Mouse (Mus musculus) CH12.LX (cell line): Measurements from ENCODE around the gene Paf1.

Experiments used
- CHD1 ChIP-seq: IDR thresholded peaks from 2 replicates; pipeline ENCODE4 v1.6.1; 2012; ENCODE audit warnings: low read depth, low read length, improper control_type of control experiment, inconsistent platforms
- CTCF ChIP-seq, 2 experiments: IDR thresholded peaks in 1 of 2; conservative IDR thresholded peaks in 1 of 2; 2 replicates each; pipeline ENCODE4 v1.5.1; 2011 to 2012; ENCODE audit warnings: low read depth in 2 of 2, low read length in 2 of 2, improper control_type of control experiment in 1 of 2, inconsistent platforms in 1 of 2, mild to moderate bottlenecking in 1 of 2, moderate library complexity in 1 of 2
- E2F4 ChIP-seq: IDR thresholded peaks from 2 replicates; pipeline ENCODE4 v1.6.1; 2011; ENCODE audit warnings: low read depth, low read length, improper control_type of control experiment; ENCODE audit not compliant: insufficient replicate concordance
- EP300 ChIP-seq: IDR thresholded peaks from 2 replicates; pipeline ENCODE4 v1.6.1; 2011; ENCODE audit warnings: low read length, improper control_type of control experiment
- ETS1 ChIP-seq: conservative IDR thresholded peaks from 2 replicates; pipeline ENCODE4 v1.6.1; 2012; ENCODE audit warnings: low read depth, mild to moderate bottlenecking, inconsistent platforms, low read length, improper control_type of control experiment, moderate library complexity
- KAT2A ChIP-seq: IDR thresholded peaks from 2 replicates; pipeline ENCODE4 v1.6.1; 2012; ENCODE audit warnings: low read length, improper control_type of control experiment, inconsistent platforms; ENCODE audit not compliant: insufficient replicate concordance
- MAFK ChIP-seq: IDR thresholded peaks from 2 replicates; pipeline ENCODE4 v1.6.1; 2011; ENCODE audit warnings: low read length, improper control_type of control experiment; ENCODE audit not compliant: insufficient replicate concordance
- MAX ChIP-seq: IDR thresholded peaks from 2 replicates; pipeline ENCODE4 v1.6.1; 2011; ENCODE audit warnings: low read length, improper control_type of control experiment
- MXI1 ChIP-seq: IDR thresholded peaks from 2 replicates; pipeline ENCODE4 v1.6.1; 2011; ENCODE audit warnings: mild to moderate bottlenecking, low read depth, low read length, improper control_type of control experiment
- PAX5 ChIP-seq: IDR thresholded peaks from 2 replicates; pipeline ENCODE4 v1.6.1; 2012; ENCODE audit warnings: low read length, inconsistent platforms, mixed read lengths
- POLR2A ChIP-seq: IDR thresholded peaks from 2 replicates; pipeline ENCODE4 v1.6.1; 2011; ENCODE audit warnings: low read depth, mild to moderate bottlenecking, improper control_type of control experiment, low read length
- TBP ChIP-seq: conservative IDR thresholded peaks from 2 replicates; pipeline ENCODE4 v1.6.1; 2011; ENCODE audit warnings: low read depth, low read length, improper control_type of control experiment
- USF1 ChIP-seq: IDR thresholded peaks from 2 replicates; pipeline ENCODE4 v1.6.1; 2014; ENCODE audit warnings: low read depth, mild to moderate bottlenecking, inconsistent platforms, low read length, improper control_type of control experiment
- USF2 ChIP-seq: conservative IDR thresholded peaks from 2 replicates; pipeline ENCODE4 v1.6.1; 2011; ENCODE audit warnings: low read depth, low read length, improper control_type of control experiment

DNA sequence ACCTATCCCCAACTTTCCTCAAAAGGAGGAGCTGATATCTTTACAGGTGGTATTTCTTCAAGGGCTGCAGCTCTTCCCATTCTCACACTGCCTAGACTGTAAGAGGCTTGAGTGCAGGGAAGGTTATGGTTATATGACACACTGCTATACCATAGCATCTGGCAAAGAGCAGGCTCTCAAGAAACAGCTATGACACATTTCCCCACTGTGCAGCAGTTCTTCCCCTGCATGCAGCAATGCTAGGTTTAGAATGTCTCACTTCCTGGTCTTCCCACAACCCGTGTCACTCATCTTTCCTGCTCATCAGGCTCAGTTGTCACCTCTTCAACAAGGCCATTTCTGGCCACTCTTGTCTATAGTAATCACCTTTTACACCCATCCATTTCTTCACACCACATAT, 37.8 kb downstream of the Paf1 start:
- TF ChIP-seq TBP: no peak
- TF ChIP-seq CTCF (conservative IDR thresholded peaks at IDR 0.05 in 1 of 2, IDR thresholded peaks at IDR 0.05 in 1 of 2; ENCODE audit: low read depth in 2 of 2, low read length in 2 of 2): no peak
- TF ChIP-seq ETS1: no peak
- TF ChIP-seq POLR2A: no peak
- no peak for TF ChIP-seq MXI1
- no peak for TF ChIP-seq USF2
- no peak for TF ChIP-seq MAFK
- TF ChIP-seq PAX5: no peak
- TF ChIP-seq KAT2A: no peak
- no peak for TF ChIP-seq EP300
- TF ChIP-seq MAX: no peak
- no peak for TF ChIP-seq E2F4
- no peak for TF ChIP-seq CHD1
- no peak for TF ChIP-seq USF1
